Mouse (Mus musculus) embryonic facial prominence, embryonic 11.5 days (tissue): Measurements from ENCODE around the gene Telo2. TPM values are rescaled to one million over a fixed set of nuclear protein-coding genes. Genes with fewer than 3 reads are reported as not detected.

Experiments
- ATAC-seq: fragments of 200-750 bp; cut with Nextera tagmentation; replicated peaks from 2 replicates; pipeline ENCODE4 v1.8.0; 2017; ENCODE audit warnings: low read depth; ENCODE audit not compliant: insufficient number of reproducible peaks, low FRiP score, low TSS enrichment
- DNase-seq: peaks from one replicate; pipeline ENCODE4 v3.0.0-alpha.2; 2015; ENCODE audit warnings: low spot score
- H3K27ac ChIP-seq: fragments of 300-500 bp; sonication (generic); replicated peaks from 2 replicates; pipeline ENCODE4 v1.5.1; 2014; ENCODE audit warnings: mild to moderate bottlenecking, low read depth, low read length, control low read depth
- H3K27me3 ChIP-seq: fragments of 300-500 bp; sonication (generic); 2 replicates; pipeline ENCODE4 v1.6.1; 2014; ENCODE audit warnings: mild to moderate bottlenecking, low read length, moderate library complexity, mixed read lengths; ENCODE audit not compliant: control insufficient read depth, insufficient read depth
- H3K36me3 ChIP-seq: fragments of 300-500 bp; sonication (generic); replicated peaks from 2 replicates; pipeline ENCODE4 v1.6.1; 2014; ENCODE audit warnings: low read depth, mild to moderate bottlenecking, low read length, moderate library complexity, mixed read lengths; ENCODE audit not compliant: control insufficient read depth, insufficient read depth
- H3K4me1 ChIP-seq: fragments of 300-500 bp; sonication (generic); 2 replicates; pipeline ENCODE4 v1.6.1; 2014; ENCODE audit warnings: low read length, mixed read lengths; ENCODE audit not compliant: control insufficient read depth, insufficient read depth
- H3K4me2 ChIP-seq: fragments of 300-500 bp; sonication (generic); 2 replicates; pipeline ENCODE4 v1.6.1; 2014; ENCODE audit warnings: low read depth, mild to moderate bottlenecking, control low read depth, low read length, moderate library complexity
- H3K4me3 ChIP-seq: fragments of 300-500 bp; sonication (generic); 2 replicates; pipeline ENCODE4 v1.5.1; 2014; ENCODE audit warnings: low read depth, low read length, control low read depth
- H3K9ac ChIP-seq: fragments of 300-500 bp; sonication (generic); replicated peaks from 2 replicates; pipeline ENCODE4 v1.6.1; 2014; ENCODE audit warnings: mild to moderate bottlenecking, control low read depth, low read length
- H3K9me3 ChIP-seq: fragments of 300-500 bp; sonication (generic); replicated peaks from 2 replicates; pipeline ENCODE4 v1.6.1; 2016; ENCODE audit warnings: mild to moderate bottlenecking, low read length, inconsistent platforms, mixed read lengths; ENCODE audit not compliant: control insufficient read depth
- WGBS: fragments of 180-500 bp; shearing (Covaris S2); extraction: QIAGEN DNeasy Blood & Tissue Kit; methylation state at CpG from one replicate; pipeline ENCODE4 v1.1.7; 2014; 5-methylcytosine and 5-hydroxymethylcytosine counted together
- polyA plus RNA-seq: library from polyadenylated mRNA; unstranded; fragments of >200 nt; fragmentation: Nextera tagmentation; extraction: Ambion mirVana; gene quantifications from 2 replicates; pipeline ENCODE4 v1.2.1, GENCODE M21; 2014

The Telo2 gene
- polyA plus RNA-seq: 20.6 and 26.7 TPM in 2 replicates

DNA sequence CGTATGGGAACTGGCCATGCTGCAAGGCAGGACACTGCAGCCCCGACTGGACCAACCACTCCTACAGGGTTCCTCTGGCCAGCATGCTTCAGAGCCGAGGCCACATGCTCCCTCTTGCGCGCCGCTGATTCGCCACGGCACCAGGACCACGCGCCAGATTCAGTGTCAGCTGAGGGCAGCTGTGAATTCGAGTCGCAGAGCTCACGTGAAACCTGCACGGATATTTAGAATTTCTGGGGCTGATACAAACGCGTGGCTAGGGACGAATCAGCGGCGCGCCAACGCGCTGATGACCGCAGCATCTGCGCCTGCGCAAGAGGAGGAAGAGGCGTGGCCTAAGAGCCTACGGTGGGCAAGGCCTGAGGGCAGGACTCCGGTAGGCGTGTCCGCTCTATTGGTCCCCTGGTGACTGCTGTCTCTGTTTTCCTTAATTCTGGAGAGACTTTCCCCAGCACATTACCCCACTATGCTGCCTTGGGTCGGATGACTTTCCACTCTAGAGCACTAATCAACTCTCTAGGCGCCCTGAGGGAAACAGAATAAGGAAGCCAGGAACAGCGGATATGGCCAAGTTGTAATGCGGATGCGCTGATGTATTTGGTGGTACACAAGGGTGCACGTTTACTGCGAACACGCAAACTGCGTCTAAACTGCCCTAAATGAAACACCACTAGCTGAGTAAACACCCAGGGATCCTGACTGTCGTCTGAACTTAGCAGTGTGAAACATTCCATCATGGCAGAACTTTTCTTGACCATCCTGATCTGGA, at the start of gene Telo2:
Gene Telo2 (minus strand): TSS at position 304 of the 769 bp plus-strand sequence.
- Histone ChIP-seq H3K9ac (peak within 1 kb of the TSS; percentile 46), H3K27me3 (no peaks in the 10 kb centered on the region), H3K36me3 (no peaks in the 10 kb centered on the region), H3K27ac (peak within 1 kb of the TSS; percentile 86), H3K4me1 (peaks cover 3% of the 10 kb centered on the region), H3K4me3 (peak within 1 kb of the TSS; percentile 48), H3K4me2 (peak within 1 kb of the TSS; percentile 87), H3K9me3 (no peaks in the 10 kb centered on the region)
- DNase-seq (peak; percentile 95), ATAC-seq (peak; percentile 91)
- 6% methylated on average over 40 of the region's 40 CpGs for WGBS

DNA sequence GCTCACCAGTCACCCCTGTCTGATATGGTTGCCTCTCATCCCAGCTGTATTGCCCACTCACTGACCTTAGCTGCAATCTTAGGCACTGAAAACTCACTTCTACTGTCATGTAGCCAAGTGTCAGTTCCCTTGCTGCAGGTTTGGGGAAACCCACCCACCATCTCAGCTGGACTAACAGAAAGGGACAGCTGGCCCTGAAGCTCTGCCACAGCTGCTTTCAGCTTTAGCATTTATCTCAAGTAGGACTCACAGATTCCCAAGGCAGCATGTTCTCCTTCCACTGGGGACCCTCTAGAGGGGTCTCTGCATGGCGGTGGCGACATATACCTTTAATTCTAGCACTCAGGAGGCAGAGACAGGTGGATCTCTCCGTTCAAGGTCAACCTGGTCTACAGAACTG, 49.0 kb upstream of the Telo2 start:
- H3K27me3 ChIP-seq: no peaks in the 10 kb centered on the region
- no peak for ATAC-seq
- 85% methylated on average over 3 of the region's 3 CpGs for WGBS

DNA sequence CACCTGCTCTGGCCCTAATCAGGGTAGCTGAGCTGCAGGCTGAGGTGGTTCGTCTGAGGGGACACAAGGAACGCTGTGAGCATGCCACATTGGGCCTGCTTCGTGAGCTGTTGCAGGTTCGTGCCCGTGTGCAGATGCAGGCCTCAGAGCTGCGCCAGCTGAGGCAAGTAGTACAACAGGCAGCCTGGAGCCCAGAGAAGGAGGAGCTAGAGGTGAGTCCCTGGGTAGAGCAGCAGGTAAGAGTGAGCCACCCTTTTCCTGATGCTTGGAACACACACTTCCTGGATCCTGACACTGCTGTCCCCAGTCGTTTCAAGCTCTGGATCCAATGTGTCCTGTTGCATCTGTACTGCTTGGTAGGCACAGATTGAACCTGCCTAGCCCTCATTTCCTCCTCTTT, 47.6 kb upstream of the Telo2 start:
- H3K9me3 ChIP-seq: no peaks in the 10 kb centered on the region
- DNase-seq: no peak
- no peak overlapping the region for H3K9ac ChIP-seq
- 71% methylated on average over 7 of the region's 7 CpGs for WGBS
- ATAC-seq: no peak
- no peaks in the 10 kb centered on the region for H3K4me1 ChIP-seq
- no peaks in the 10 kb centered on the region for H3K27me3 ChIP-seq
- no peak overlapping the region for H3K27ac ChIP-seq
- H3K4me2 ChIP-seq: no peak overlapping the region
- H3K4me3 ChIP-seq: no peak overlapping the region
- H3K36me3 ChIP-seq: peaks cover 4% of the 10 kb centered on the region

More for the DNA sequence above, 49.0 kb upstream of the Telo2 start:
- no peak overlapping the region for H3K4me2 ChIP-seq
- no peak overlapping the region for H3K4me3 ChIP-seq
- no peak for DNase-seq
- H3K27ac ChIP-seq: no peak overlapping the region
- no peaks in the 10 kb centered on the region for H3K4me1 ChIP-seq
- no peaks in the 10 kb centered on the region; the same call in 1 of the 2 replicates for H3K36me3 ChIP-seq
- H3K9me3 ChIP-seq: no peaks in the 10 kb centered on the region
- no peak overlapping the region for H3K9ac ChIP-seq

DNA sequence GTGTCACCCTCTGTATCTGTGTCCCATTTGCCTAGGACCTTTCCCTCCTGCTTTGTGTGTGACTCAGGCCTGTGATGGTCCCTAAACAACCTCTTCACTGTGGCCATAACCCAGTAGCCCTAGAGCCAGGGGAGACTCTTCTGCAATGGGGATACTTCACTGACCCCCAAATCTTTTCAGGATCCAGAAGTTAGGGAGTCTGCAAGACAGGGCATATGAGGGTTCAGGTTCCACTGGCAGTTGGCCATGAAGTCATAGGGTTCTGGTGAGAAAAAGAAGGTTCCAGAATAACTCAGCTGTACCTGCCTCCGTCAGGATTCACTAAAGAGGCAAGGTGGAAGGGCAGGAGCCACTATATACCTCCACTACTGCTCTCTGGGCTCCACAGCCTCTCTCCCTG, 46.4 kb upstream of the Telo2 start, which contains the start of gene Ccdc154:
Gene Ccdc154 (plus strand): TSS at position 301 of the 400 bp plus-strand sequence.
- Histone ChIP-seq H3K9me3 (no peaks in the 10 kb centered on the region), H3K27ac (no peak within 1 kb of the TSS), H3K4me3 (no peak within 1 kb of the TSS), H3K4me2 (no peak within 1 kb of the TSS), H3K27me3 (no peaks in the 10 kb centered on the region), H3K9ac (no peak within 1 kb of the TSS), H3K36me3 (peaks cover 4% of the 10 kb centered on the region), H3K4me1 (no peaks in the 10 kb centered on the region)
- ATAC-seq: no peak
- DNase-seq: no peak
- WGBS: 78% methylated on average over 1 of the region's 1 CpGs

DNA sequence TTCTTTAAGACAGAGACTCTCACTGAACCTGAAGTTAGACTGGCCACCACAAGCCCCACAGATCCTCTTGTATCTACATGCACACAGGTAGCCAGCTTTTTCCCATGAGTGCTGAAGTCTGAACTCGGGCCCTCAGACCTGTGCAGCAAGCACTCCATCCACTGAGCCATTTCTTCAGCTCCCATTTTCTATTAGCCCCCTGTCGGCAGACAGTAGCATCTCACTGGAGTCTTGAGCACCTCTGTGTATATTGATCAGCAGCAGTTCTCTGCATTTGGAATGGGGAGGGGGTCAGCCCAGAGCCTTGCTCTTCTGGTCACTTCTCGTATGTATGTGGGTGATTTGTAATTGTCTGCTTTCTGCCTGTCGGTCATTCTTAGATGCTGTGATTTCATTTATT, 24.2 kb upstream of the Telo2 start:
- Histone ChIP-seq H3K36me3 (no peaks in the 10 kb centered on the region), H3K27me3 (no peaks in the 10 kb centered on the region), H3K9me3 (no peaks in the 10 kb centered on the region), H3K9ac (no peak overlapping the region), H3K4me1 (no peaks in the 10 kb centered on the region), H3K4me2 (no peak overlapping the region), H3K27ac (no peak overlapping the region), H3K4me3 (no peak overlapping the region)
- WGBS: 67% methylated on average over 4 of the region's 4 CpGs
- no peak for ATAC-seq
- DNase-seq: peak; percentile 23

GRCm38 (mm10) chr17:25138803-25139202, 23.0 kb upstream of the Telo2 start:
- WGBS: 94% methylated on average over 1 of the region's 1 CpGs
- ATAC-seq (no peak), DNase-seq (no peak)
- Histone ChIP-seq H3K4me2 (no peak overlapping the region), H3K9ac (no peak overlapping the region), H3K27ac (no peak overlapping the region), H3K27me3 (no peaks in the 10 kb centered on the region), H3K4me1 (no peaks in the 10 kb centered on the region), H3K4me3 (no peak overlapping the region), H3K9me3 (no peaks in the 10 kb centered on the region), H3K36me3 (no peaks in the 10 kb centered on the region)

GRCm38 (mm10) chr17:25135622-25136021, 19.9 kb upstream of the Telo2 start:
- no peaks in the 10 kb centered on the region for H3K36me3 ChIP-seq

GRCm38 (mm10) chr17:25133275-25133698, 17.5 kb upstream of the Telo2 start, which contains the start of gene Clcn7:
Clcn7 (plus strand) TSS chr17:25133391.
- DNase-seq (peak; percentile 97), ATAC-seq (peak; percentile 90)
- under 1% methylated on average over 40 of the region's 40 CpGs for WGBS
- H3K9me3 ChIP-seq: no peaks in the 10 kb centered on the region
- H3K9ac ChIP-seq: peak within 1 kb of the TSS; percentile 85
- peak within 1 kb of the TSS; percentile 66 for H3K4me2 ChIP-seq
- H3K36me3 ChIP-seq: no peaks in the 10 kb centered on the region
- H3K27me3 ChIP-seq: no peaks in the 10 kb centered on the region; the same call in 1 of the 2 replicates
- H3K4me3 ChIP-seq: peak within 1 kb of the TSS; percentile 88
- no peak within 1 kb of the TSS for H3K27ac ChIP-seq
- no peaks in the 10 kb centered on the region for H3K4me1 ChIP-seq

More at GRCm38 (mm10) chr17:25135622-25136021, 19.9 kb upstream of the Telo2 start:
- ATAC-seq (no peak), DNase-seq (no peak)
- H3K27ac ChIP-seq: no peak overlapping the region
- no peaks in the 10 kb centered on the region for H3K4me1 ChIP-seq
- no peak overlapping the region for H3K4me3 ChIP-seq
- H3K27me3 ChIP-seq: no peaks in the 10 kb centered on the region; the same call in 1 of the 2 replicates
- no peak overlapping the region for H3K4me2 ChIP-seq
- whole genome bisulfite sequencing: 84% methylated on average over 6 of the region's 6 CpGs
- H3K9ac ChIP-seq: no peak overlapping the region
- no peaks in the 10 kb centered on the region for H3K9me3 ChIP-seq
